Mouse (Mus musculus): Measurements from ENCODE around the gene Slc1a3.

DNA sequence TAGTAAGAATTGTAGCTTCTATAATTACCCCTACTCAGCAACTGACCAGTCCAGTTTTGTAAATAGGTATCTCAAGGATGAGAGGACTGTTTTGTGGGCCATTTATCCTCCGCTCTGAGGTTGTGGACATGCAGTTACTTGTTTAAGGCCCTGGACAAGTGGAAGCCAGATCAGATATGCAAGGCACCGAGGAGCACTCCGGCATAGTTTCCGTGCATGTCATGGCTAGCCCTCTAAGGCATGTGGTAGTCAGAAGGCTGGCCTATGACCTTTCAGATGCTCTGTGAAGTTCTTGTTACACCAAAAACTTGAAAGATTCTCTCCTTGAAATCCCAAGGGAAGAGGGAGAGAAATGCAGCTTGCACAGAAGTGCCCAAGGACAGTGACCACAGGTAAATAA, 23.7 kb downstream of the Slc1a3 start:
- TF ChIP-seq POLR2A (IDR thresholded peaks at IDR 0.05; ENCODE audit: borderline replicate concordance, control insufficient read depth, low read depth, low read length) = no peak
- TF ChIP-seq CTCF (IDR thresholded peaks at IDR 0.05; ENCODE audit: control insufficient read depth, insufficient read depth, low read length) = no peak

Data from bone marrow, adult 2 months (tissue).